Mouse (Mus musculus) monocyte, adult 5-6 weeks (primary cell): ENCODE measurements around the gene Trmt10c. TPM values are rescaled to one million over a fixed set of nuclear protein-coding genes. Genes with fewer than 3 reads are reported as not detected.

Source experiments
- total RNA-seq: library from RNA; stranded (forward); fragments of 200-1000, 200-491, 200-594 nt; gene quantifications from 3 replicates; pipeline ENCODE4 v1.2.3, GENCODE M21; 2017

Gene Trmt10c
- total RNA-seq, 1 experiment from 2014 or later, result 32.0 TPM

Other genes starting within 250 kb of the Trmt10c start
- 280 to 361 TPM (median 306 TPM) in 3 replicates for gene Nfkbiz, start 198.9 kb downstream of the Trmt10c start, total RNA-seq
- gene Nxpe3, start 142.5 kb downstream of the Trmt10c start, total RNA-seq, result 1.8 to 3.4 TPM (median 2.6 TPM) in 3 replicates
- gene Cep97, start 103.0 kb downstream of the Trmt10c start, total RNA-seq, result 2.2 to 16.1 TPM (median 6.4 TPM) in 3 replicates
- gene Rpl24, start 71.5 kb downstream of the Trmt10c start, total RNA-seq, result 492 to 553 TPM (median 534 TPM) in 3 replicates
- gene Zbtb11, start 63.9 kb downstream of the Trmt10c start, total RNA-seq, result 40.7 to 58.5 TPM (median 42.8 TPM) in 3 replicates
- 107 to 153 TPM (median 130 TPM) in 3 replicates for gene Pcnp, start 8.1 kb downstream of the Trmt10c start, total RNA-seq
- gene Senp7, start 10.5 kb upstream of the Trmt10c start, total RNA-seq, result 26.3 to 54.9 TPM (median 30.8 TPM) in 3 replicates
- 0.29 to 0.67 TPM (median 0.32 TPM) in 3 replicates for gene Impg2, start 166.5 kb upstream of the Trmt10c start, total RNA-seq